Mouse (Mus musculus): ENCODE data around the gene Osbpl5. TPM values are rescaled to one million over a fixed set of nuclear protein-coding genes. Genes with fewer than 3 reads are reported as not detected.

Gene Osbpl5
- total RNA-seq (2014; fragmentation: Nextera tagmentation) (3.9 and 5.2 TPM in 2 replicates), total RNA-seq (2017) (7.5 and 16.6 TPM in 2 replicates)

GRCm38 (mm10) chr7:143756125-143757026 is at the start of gene Osbpl5:
Gene Osbpl5 (minus strand): TSS chr7:143756985.
- ATAC-seq (replicated peaks; ENCODE audit: poor library complexity, severe bottlenecking), result no peak

DNA sequence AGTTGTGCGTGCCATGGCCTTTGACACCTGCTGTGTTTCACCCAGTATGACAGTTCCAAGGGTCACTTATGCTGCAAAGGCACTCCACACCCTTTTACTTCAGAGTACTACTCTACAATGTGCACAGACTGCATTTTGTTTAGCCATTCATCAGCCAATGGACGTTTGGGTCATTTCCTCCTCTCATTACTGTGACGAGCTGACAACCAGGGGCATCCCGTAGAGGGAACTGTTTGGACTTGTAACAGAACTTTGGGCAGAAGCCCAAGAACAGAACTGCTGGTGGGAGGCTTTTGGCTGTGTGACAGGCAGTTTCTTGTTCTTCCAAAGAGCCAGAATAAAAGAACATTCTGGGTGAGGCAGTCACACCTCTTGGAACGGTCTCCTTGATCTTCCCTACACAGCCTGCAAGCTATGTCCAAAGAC is 48.4 kb upstream of the Osbpl5 start:
- no peak for ATAC-seq (replicated peaks; ENCODE audit: poor library complexity, severe bottlenecking)

GRCm38 (mm10) chr7:143801195-143802065 is 44.6 kb upstream of the Osbpl5 start:
- no peak for ATAC-seq (replicated peaks; ENCODE audit: poor library complexity, severe bottlenecking)

- no peak for ATAC-seq (replicated peaks; ENCODE audit: poor library complexity, severe bottlenecking)
These were observed 44.0 kb upstream of the Osbpl5 start for GRCm38 (mm10) chr7:143800770-143801169.

DNA sequence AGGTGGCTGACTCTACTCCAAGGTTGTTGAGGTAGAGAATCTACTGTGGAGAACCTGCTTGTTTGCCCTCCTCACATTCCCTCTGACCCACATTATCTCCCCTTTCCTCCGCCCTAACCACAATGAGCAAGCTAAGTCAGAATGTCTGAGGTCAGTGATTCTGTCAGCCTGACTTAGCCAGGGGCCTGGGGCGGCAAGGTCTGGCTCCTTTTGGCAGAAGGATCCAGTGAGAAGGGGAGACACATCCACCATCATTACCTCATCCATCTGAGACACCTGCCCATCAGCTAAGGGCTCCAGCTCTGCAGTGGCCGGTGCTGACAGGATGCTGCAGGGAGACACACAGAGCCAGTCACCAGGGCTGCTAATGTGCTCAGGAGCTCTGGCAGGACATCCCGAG is 42.0 kb upstream of the Osbpl5 start:
- no peak for ATAC-seq (replicated peaks; ENCODE audit: poor library complexity, severe bottlenecking)

DNA sequence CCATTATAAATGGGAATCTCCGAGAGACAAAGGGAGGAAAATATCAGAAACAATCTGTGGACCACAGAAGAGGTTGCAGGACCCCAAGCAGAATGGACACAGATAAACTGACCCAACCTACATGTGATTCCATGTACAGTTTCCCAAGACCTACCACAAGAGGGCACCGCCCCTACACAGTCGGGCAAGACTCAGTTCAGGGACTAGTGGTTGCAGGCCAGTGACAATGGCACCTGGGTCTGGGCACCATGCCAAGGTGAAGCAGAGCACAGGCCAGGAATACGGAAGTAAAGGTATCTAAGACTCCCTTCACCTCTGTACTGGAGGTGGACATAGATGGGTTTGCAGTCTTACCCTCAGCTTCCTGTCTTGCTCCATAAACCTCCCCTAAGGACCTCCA is 36.3 kb upstream of the Osbpl5 start:
- peak; percentile 80 for ATAC-seq (replicated peaks; ENCODE audit: poor library complexity, severe bottlenecking)

GRCm38 (mm10) chr7:143792336-143792985 is 35.7 kb upstream of the Osbpl5 start:
- ATAC-seq (replicated peaks; ENCODE audit: poor library complexity, severe bottlenecking), result no peak

- peak; percentile 56 for ATAC-seq (replicated peaks; ENCODE audit: poor library complexity, severe bottlenecking)
These were observed 27.4 kb upstream of the Osbpl5 start, which contains the start of gene Mrgpre for GRCm38 (mm10) chr7:143783996-143784829. Gene Mrgpre (minus strand): TSS chr7:143784500.

GRCm38 (mm10) chr7:143783378-143783995 is 26.7 kb upstream of the Osbpl5 start:
- no peak for ATAC-seq (replicated peaks; ENCODE audit: poor library complexity, severe bottlenecking)

DNA sequence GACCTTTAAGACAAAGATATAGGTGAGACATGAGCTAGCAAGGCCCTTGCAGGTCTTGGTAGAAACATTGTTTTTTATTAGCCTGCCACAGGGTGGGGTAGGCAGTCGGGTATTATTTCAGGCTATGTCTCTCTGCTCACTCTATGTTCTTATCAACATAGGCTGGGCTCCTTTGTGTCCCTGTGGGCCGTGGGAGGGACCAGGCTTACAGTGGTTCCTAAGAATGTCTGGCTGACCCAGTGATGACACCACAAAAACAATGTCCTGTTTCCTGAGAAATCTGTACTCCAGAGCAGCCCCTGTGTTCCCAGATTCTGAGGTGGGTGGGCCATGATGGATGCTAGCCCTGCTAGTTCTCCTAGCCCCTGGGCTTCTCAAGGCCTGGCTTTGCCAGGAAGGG is 20.6 kb upstream of the Osbpl5 start:
- ATAC-seq (replicated peaks; ENCODE audit: poor library complexity, severe bottlenecking), result no peak

DNA sequence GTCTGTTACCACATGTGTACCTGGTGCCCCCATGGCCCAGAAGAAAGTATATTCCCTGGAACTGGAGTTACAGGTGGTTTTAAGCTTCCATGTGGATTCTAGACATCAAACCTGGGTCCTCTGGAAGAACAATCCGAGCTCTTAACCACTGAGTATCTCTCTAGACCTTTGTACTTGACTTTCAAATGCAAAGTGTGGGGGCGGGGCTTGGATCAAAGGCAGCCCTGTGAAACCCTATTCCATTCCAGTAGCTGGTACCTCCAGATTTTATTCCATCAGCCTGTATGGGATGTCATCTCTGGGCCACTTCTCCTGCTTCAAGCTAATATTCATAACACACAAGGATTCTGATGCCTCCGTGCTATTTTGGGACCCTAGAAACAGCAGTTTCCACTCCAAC is 19.4 kb upstream of the Osbpl5 start:
- no peak for ATAC-seq (replicated peaks; ENCODE audit: poor library complexity, severe bottlenecking)

DNA sequence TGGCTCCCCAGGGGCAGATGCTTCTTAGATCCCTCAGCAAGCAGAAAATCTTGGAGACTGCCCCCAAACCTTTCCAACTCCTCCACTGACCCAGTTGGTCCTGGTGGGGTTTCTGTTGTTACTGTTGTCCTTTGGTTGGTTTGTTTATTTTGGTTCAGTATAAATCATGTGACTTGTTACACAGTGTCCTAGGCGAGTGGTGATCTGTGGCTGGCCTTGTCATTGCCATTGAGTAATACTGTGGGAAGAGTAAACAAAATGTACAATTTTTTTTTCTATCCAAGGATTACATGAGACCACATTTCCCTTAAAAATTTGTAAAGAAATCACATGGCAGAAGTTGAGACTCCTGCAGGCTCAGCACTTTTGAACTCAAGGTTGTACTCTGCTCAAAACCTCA is 12.7 kb upstream of the Osbpl5 start:
- no peak for ATAC-seq (replicated peaks; ENCODE audit: poor library complexity, severe bottlenecking)

DNA sequence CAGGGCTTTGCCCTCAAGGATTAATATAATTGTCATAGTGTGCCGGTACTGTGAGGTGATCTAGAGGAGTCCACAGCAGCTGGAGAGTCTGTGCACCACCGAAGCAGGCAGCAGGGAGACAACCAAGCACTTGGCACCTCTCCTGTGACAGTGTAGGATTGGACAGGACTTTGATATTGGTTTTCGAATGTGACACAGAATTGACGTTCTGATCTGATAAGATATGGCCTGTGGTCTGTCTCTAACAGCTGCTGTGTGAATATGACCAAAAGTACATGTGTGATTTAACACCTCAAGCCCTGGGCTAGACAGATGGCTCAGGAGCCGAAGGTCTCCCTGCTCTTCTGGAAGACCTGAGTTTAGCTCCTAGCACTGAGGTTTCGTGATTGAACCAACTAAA is 11.5 kb upstream of the Osbpl5 start:
- no peak for ATAC-seq (replicated peaks; ENCODE audit: poor library complexity, severe bottlenecking)

DNA sequence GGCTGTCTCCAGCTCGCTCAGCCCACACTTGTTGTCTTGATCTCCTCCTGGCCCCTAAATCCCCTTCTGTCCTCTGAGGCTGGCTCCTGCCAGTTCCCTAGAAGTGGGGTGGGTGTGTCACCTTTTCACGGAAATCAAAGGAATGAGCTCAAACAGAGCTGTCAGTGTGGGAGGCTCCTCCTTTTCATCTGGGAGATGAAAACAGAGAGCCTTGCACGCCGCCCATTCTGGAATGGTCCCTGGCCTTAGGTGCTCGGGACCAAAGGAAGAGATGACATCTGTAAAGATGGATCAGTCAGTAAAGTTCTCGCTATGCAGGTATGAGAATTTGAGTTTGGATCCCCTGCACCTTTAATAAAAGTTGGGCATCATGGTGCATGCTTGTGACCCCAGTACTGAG is 10.1 kb upstream of the Osbpl5 start, which contains the start of gene Mrgprg:
Gene Mrgprg, minus strand, starts transcription at position 101 of the 400 bp plus-strand sequence.
- no peak for ATAC-seq (replicated peaks; ENCODE audit: poor library complexity, severe bottlenecking)

DNA sequence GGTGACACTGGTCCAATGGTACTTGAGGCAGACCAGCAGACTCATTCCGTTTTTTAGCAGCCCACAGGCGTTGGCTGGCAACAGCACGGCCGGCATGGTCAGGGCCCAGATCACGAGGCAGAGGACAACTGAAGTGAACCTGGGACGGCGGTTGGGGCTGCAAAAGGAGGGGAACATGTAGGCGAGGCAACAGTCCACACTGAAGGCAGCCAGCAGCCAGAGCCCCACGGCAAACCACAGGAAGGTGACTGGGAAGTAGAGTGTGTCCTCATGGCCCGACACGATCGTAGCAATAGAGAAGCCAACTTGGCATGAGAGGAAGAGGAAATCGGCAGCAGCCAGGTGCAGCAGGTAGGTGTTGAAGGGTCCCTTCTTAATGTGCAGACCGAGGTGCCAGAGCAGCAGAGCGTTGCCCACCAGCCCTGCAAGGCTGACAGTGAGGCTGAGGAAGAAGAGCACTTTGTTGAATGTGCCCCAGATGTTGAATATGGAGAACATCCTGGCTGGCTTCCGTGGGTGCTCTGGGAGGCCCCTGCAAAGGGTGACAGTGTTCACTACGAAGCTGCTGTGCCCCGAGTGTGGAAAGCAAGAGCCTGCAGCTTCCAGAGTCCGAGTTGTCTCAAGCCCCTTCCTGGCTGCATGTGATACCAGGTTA is 8.2 kb upstream of the Osbpl5 start:
- ATAC-seq (replicated peaks; ENCODE audit: poor library complexity, severe bottlenecking), result peak; percentile 52

- ATAC-seq (replicated peaks; ENCODE audit: poor library complexity, severe bottlenecking), result peak; percentile 61
These were observed 7.0 kb upstream of the Osbpl5 start for GRCm38 (mm10) chr7:143763794-143764193.

GRCm38 (mm10) chr7:143758956-143759355 is 2.2 kb upstream of the Osbpl5 start:
- ATAC-seq (replicated peaks; ENCODE audit: poor library complexity, severe bottlenecking), result no peak

DNA sequence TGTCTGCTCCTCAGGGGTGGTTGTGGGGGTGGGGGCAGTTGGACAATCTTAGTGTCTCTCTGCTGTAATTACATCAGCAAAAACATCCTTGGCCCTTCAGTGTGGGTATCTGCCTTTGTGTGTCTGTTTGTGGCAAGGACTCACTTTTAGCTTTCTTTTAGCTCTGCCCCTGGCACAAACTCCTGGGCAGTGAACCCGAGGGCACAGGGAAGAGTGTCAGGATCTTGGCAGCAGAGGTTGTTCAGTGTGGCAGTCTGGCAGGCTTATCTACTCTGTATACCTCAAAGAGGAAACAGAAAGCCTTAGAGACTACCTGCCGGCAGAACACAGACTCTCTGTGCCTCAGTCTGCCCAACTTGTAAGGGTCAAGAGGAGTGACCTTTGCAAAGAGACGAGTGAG is 911 bp upstream of the Osbpl5 start:
- 0 out of 2 replicates have a peak, but pooled peaks have one; percentile 0 for ATAC-seq (replicated peaks; ENCODE audit: poor library complexity, severe bottlenecking)

DNA sequence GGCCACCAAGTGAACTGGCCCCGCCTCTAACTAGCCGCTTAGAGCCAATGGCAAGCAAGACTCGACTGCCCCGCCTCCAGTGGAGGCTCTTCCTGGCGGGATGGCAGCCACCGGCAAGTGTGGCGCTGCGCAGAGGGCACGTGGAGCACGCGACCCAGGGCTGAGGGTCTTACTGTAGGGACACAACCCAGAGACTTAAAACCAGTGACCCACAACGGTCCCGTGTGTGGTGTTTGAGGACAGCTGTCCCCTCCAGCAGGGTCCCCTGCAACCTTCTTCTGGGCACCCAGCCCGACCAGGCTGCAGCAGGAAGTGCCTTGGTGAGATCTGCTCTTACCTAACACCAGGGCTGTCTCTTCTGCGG is 224 bp upstream of the Osbpl5 start:
- ATAC-seq (replicated peaks; ENCODE audit: poor library complexity, severe bottlenecking), result peak; percentile 88
